In the genomic region with DNA sequence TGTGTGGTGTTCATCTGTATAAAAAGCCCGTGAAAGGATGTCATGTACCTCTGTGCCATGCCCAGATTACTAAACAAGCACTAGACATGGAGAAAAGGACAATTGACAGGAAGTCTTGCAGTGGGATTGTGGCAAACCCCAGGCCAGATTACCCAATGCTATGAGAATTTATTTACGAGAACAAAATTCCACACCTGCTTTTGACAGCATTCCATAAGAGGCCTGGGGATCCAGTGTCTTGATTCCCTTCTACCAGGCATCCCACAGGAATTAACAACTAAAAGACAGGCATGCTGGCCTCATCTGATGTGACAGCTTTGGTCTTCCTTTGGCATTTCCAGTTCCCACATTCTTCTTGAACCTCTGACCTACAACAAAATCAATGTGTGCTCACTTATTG, we compare ENCODE assay signal across 27 mouse cellular contexts.
A peak's percentile ranks its signal among the peaks of the same experiment; 100 is the strongest.
DNase-seq lines count a peak whose midpoint lies in the region; ATAC-seq and TF ChIP-seq lines count a peak whose summit lies in the region.
"Had no signal": no experiment of that assay in that cellular context is flagged by ENCODE, and none has a peak within 500 bp of the region (broad histone marks: within the 10 kb centered on the region; RNA-seq: fewer than 3 reads in every experiment).

No protein-coding gene starts in this region.

- 85% methylated on average over 2 of the region's 2 CpGs for WGBS in midbrain, embryonic 11.5 days

- H3K27me3 ChIP-seq in myocyte (ENCODE audit: control insufficient read depth, insufficient read depth, insufficient read length) = no peaks in the 10 kb centered on the region
- no peaks in the 10 kb centered on the region for H3K27me3 ChIP-seq in midbrain, embryonic 11.5 days (ENCODE audit: control insufficient read depth, insufficient read depth, low read length)
- H3K27me3 ChIP-seq: CH12.LX; embryonic facial prominence, embryonic 12.5 days; embryonic facial prominence, embryonic 15.5 days; forebrain, embryonic 12.5 days had no signal

- no peaks in the 10 kb centered on the region for H3K79me2 ChIP-seq in myocyte (ENCODE audit: control insufficient read depth, insufficient read depth)

- H3K36me3 ChIP-seq in myocyte (ENCODE audit: control insufficient read depth, insufficient read depth) = no peaks in the 10 kb centered on the region
- no peaks in the 10 kb centered on the region for H3K36me3 ChIP-seq in midbrain, embryonic 11.5 days (ENCODE audit: control insufficient read depth, insufficient read depth, low read length)
- H3K36me3 ChIP-seq: embryonic facial prominence, embryonic 12.5 days; embryonic facial prominence, embryonic 15.5 days; forebrain, embryonic 10.5 days; forebrain, embryonic 12.5 days; G1E had no signal

- H3ac ChIP-seq in myocyte (ENCODE audit: control insufficient read depth, insufficient read length) = no peak overlapping the region

- DNase-seq in 3134 (ENCODE audit: extremely low read depth, insufficient read length, low spot score) (peak; percentile 28), 3T3-L1 (ENCODE audit: low read depth, low spot score) (peak; percentile 9)
- DNase-seq in Muller cell, postnatal 12 days (ENCODE audit: inconsistent ontology term) = peak; percentile 79
- DNase-seq in midbrain, embryonic 11.5 days (ENCODE audit: low spot score, missing footprints) = no peak
- no peak for DNase-seq in left cerebral cortex, adult 18-20 months (ENCODE audit: low spot score in 2 of 2)
- DNase-seq in urinary bladder, adult 2 months (ENCODE audit: low spot score) = no peak
- DNase-seq: adrenal gland, adult 2 months; adrenal gland, postnatal 10 days; adrenal gland, postnatal 25 days; cerebellum, adult 11 months; cerebellum, adult 18-20 months; cerebellum, adult 8-10 months; cerebellum, adult 9-11 months; cerebellum, postnatal 14 days; cerebellum, postnatal 36 days; embryo, embryonic 11 days had no signal

- H3K4me3 ChIP-seq in myocyte = no peak overlapping the region
- H3K4me3 ChIP-seq in midbrain, embryonic 11.5 days (ENCODE audit: low read depth, low read length) = no peak overlapping the region
- H3K4me3 ChIP-seq: embryonic facial prominence, embryonic 12.5 days; embryonic facial prominence, embryonic 15.5 days; erythroblast, embryonic 14.5 days; forebrain, embryonic 10.5 days; forebrain, embryonic 12.5 days had no signal

- no peaks in the 10 kb centered on the region for H3K9me3 ChIP-seq in midbrain, embryonic 11.5 days (ENCODE audit: control insufficient read depth, low read length)
- H3K9me3 ChIP-seq: embryonic facial prominence, embryonic 12.5 days; embryonic facial prominence, embryonic 15.5 days; forebrain, embryonic 10.5 days; forebrain, embryonic 12.5 days had no signal

- no peak for TF ChIP-seq POLR2A in myocyte (IDR thresholded peaks at IDR 0.05; ENCODE audit: insufficient read length, low read depth)

- H3K4me1 ChIP-seq in midbrain, embryonic 11.5 days (ENCODE audit: control insufficient read depth, insufficient read depth, low read length) = no peaks in the 10 kb centered on the region
- H3K4me1 ChIP-seq: embryonic facial prominence, embryonic 12.5 days; embryonic facial prominence, embryonic 15.5 days; forebrain, embryonic 10.5 days; forebrain, embryonic 12.5 days had no signal

- no peak overlapping the region for H3K4me2 ChIP-seq in myocyte (ENCODE audit: low read depth)
- H3K4me2 ChIP-seq in midbrain, embryonic 11.5 days = no peak overlapping the region
- H3K4me2 ChIP-seq: embryonic facial prominence, embryonic 12.5 days; embryonic facial prominence, embryonic 15.5 days; forebrain, embryonic 12.5 days had no signal

- no peak overlapping the region for H3K27ac ChIP-seq in midbrain, embryonic 11.5 days (ENCODE audit: low read depth, low read length)
- H3K27ac ChIP-seq: embryonic facial prominence, embryonic 12.5 days; embryonic facial prominence, embryonic 15.5 days; forebrain, embryonic 10.5 days; forebrain, embryonic 12.5 days had no signal

- ATAC-seq in midbrain, embryonic 11.5 days (ENCODE audit: low FRiP score) = no peak
- ATAC-seq: CD4-positive, CD25-positive, alpha-beta regulatory T cell, adult 4 months; forebrain, embryonic 14.5 days; forebrain, embryonic 16.5 days had no signal

- no peak overlapping the region for H3K9ac ChIP-seq in midbrain, embryonic 11.5 days (ENCODE audit: low read length)
- H3K9ac ChIP-seq: embryonic facial prominence, embryonic 12.5 days; embryonic facial prominence, embryonic 15.5 days; forebrain, embryonic 12.5 days had no signal

TF ChIP-seq in myocyte, 11 proteins besides CTCF, POLR2A, EP300 and RAD21:
- no peak for TF ChIP-seq USF1 (IDR thresholded peaks at IDR 0.05; ENCODE audit: low read depth)
- TF ChIP-seq TCF12 (IDR thresholded peaks at IDR 0.05; ENCODE audit: insufficient read depth, poor library complexity, severe bottlenecking) = no peak
- TF ChIP-seq REST (IDR thresholded peaks at IDR 0.05; ENCODE audit: insufficient read depth, insufficient read length) = no peak
- no peak for TF ChIP-seq E2F4 (IDR thresholded peaks at IDR 0.05; ENCODE audit: insufficient read depth)
- peak; percentile 65; the same call in 1 of the 2 replicates for TF ChIP-seq CEBPB (IDR thresholded peaks at IDR 0.05; ENCODE audit: insufficient read depth, poor library complexity, severe bottlenecking)
- peak; percentile 3 for TF ChIP-seq TCF3 (IDR thresholded peaks at IDR 0.05; ENCODE audit: insufficient read length, low read depth)
- TF ChIP-seq POLR2AphosphoS2 (IDR thresholded peaks at IDR 0.05; ENCODE audit: insufficient read length, low read depth) = no peak
- TF ChIP-seq MAX (IDR thresholded peaks at IDR 0.05; ENCODE audit: low read depth) = no peak
- no peak for TF ChIP-seq SRF (IDR thresholded peaks at IDR 0.05; ENCODE audit: control insufficient read depth, insufficient read length, low read depth)
- peak in 1 of 3 experiments; percentile 5 for TF ChIP-seq MYOG (IDR thresholded peaks at IDR 0.05; ENCODE audit: control insufficient read depth in 1 of 3, insufficient read depth in 1 of 3, insufficient read length in 2 of 3, low read depth in 2 of 3)
- TF ChIP-seq MYOD1 (IDR thresholded peaks at IDR 0.05; ENCODE audit: control insufficient read depth in 1 of 3, insufficient read length in 2 of 3, low read depth in 2 of 3) = peak in 2 of 3 experiments; percentile 15 to 26

Comparison
In these comparisons a context has a peak if more than half of its experiments do, and no peak if none do; other contexts are left out.
1. DNase-seq: peak in 3134 (single experiment), 3T3-L1 (single experiment) and Muller cell, postnatal 12 days (single experiment); none in midbrain, embryonic 11.5 days (single experiment), left cerebral cortex, adult 18-20 months (0 of 2) and urinary bladder, adult 2 months (single experiment).